Mouse (Mus musculus): Measurements from ENCODE around the gene Bmp6. TPM values are rescaled to one million over a fixed set of nuclear protein-coding genes. Genes with fewer than 3 reads are reported as not detected.

Bmp6 gene
- polyA plus RNA-seq, 1 experiment, result 2.4 TPM

- no peaks in the 10 kb centered on the region for H3K27me3 ChIP-seq (ENCODE audit: control insufficient read depth, insufficient read depth, low read length)
- TF ChIP-seq POLR2A (IDR thresholded peaks at IDR 0.05; ENCODE audit: control insufficient read depth, low read depth, low read length) (no peak), CTCF (IDR thresholded peaks at IDR 0.05; ENCODE audit: control insufficient read depth, insufficient read depth, insufficient replicate concordance, low read depth, low read length) (no peak)
- no peaks in the 10 kb centered on the region for H3K36me3 ChIP-seq (ENCODE audit: control insufficient read depth, insufficient read depth, low read length)
- H3K4me3 ChIP-seq (ENCODE audit: control insufficient read depth, low read depth, low read length), result no peak overlapping the region
- H3K4me1 ChIP-seq (ENCODE audit: control insufficient read depth, insufficient read depth, low read length), result no peaks in the 10 kb centered on the region; the same call in 1 of the 2 replicates
- H3K27ac ChIP-seq (ENCODE audit: control insufficient read depth, insufficient read depth, low read depth, low read length), result no peak overlapping the region
Measured at GRCm38 (mm10) chr13:38481021-38481420, 136.1 kb downstream of the Bmp6 start.

- H3K4me3 ChIP-seq (ENCODE audit: control insufficient read depth, low read depth, low read length), result no peak overlapping the region
- no peak for TF ChIP-seq POLR2A (IDR thresholded peaks at IDR 0.05; ENCODE audit: control insufficient read depth, low read depth, low read length)
- TF ChIP-seq CTCF (IDR thresholded peaks at IDR 0.05; ENCODE audit: control insufficient read depth, insufficient read depth, insufficient replicate concordance, low read depth, low read length), result no peak
- no peaks in the 10 kb centered on the region for H3K27me3 ChIP-seq (ENCODE audit: control insufficient read depth, insufficient read depth, low read length)
- no peak overlapping the region for H3K27ac ChIP-seq (ENCODE audit: control insufficient read depth, insufficient read depth, low read depth, low read length)
- H3K4me1 ChIP-seq (ENCODE audit: control insufficient read depth, insufficient read depth, low read length), result no peaks in the 10 kb centered on the region; the same call in 1 of the 2 replicates
- H3K36me3 ChIP-seq (ENCODE audit: control insufficient read depth, insufficient read depth, low read length), result no peaks in the 10 kb centered on the region
Measured at GRCm38 (mm10) chr13:38484701-38485100, 139.8 kb downstream of the Bmp6 start.

GRCm38 (mm10) chr13:38486767-38487166, 141.9 kb downstream of the Bmp6 start:
- Histone ChIP-seq H3K27me3 (ENCODE audit: control insufficient read depth, insufficient read depth, low read length) (no peaks in the 10 kb centered on the region), H3K36me3 (ENCODE audit: control insufficient read depth, insufficient read depth, low read length) (no peaks in the 10 kb centered on the region), H3K27ac (ENCODE audit: control insufficient read depth, insufficient read depth, low read depth, low read length) (no peak overlapping the region), H3K4me3 (ENCODE audit: control insufficient read depth, low read depth, low read length) (no peak overlapping the region), H3K4me1 (ENCODE audit: control insufficient read depth, insufficient read depth, low read length) (no peaks in the 10 kb centered on the region)
- no peak for TF ChIP-seq POLR2A (IDR thresholded peaks at IDR 0.05; ENCODE audit: control insufficient read depth, low read depth, low read length)
- TF ChIP-seq CTCF (IDR thresholded peaks at IDR 0.05; ENCODE audit: control insufficient read depth, insufficient read depth, insufficient replicate concordance, low read depth, low read length), result no peak

GRCm38 (mm10) chr13:38496715-38497114, 151.8 kb downstream of the Bmp6 start:
- Histone ChIP-seq H3K27ac (ENCODE audit: control insufficient read depth, insufficient read depth, low read depth, low read length) (no peak overlapping the region), H3K4me3 (ENCODE audit: control insufficient read depth, low read depth, low read length) (no peak overlapping the region), H3K36me3 (ENCODE audit: control insufficient read depth, insufficient read depth, low read length) (no peaks in the 10 kb centered on the region), H3K27me3 (ENCODE audit: control insufficient read depth, insufficient read depth, low read length) (no peaks in the 10 kb centered on the region), H3K4me1 (ENCODE audit: control insufficient read depth, insufficient read depth, low read length) (no peaks in the 10 kb centered on the region)
- no peak for TF ChIP-seq CTCF (IDR thresholded peaks at IDR 0.05; ENCODE audit: control insufficient read depth, insufficient read depth, insufficient replicate concordance, low read depth, low read length)
- TF ChIP-seq POLR2A (IDR thresholded peaks at IDR 0.05; ENCODE audit: control insufficient read depth, low read depth, low read length), result no peak

GRCm38 (mm10) chr13:38501314-38501713, 156.4 kb downstream of the Bmp6 start:
- H3K36me3 ChIP-seq (ENCODE audit: control insufficient read depth, insufficient read depth, low read length), result no peaks in the 10 kb centered on the region
- TF ChIP-seq CTCF (IDR thresholded peaks at IDR 0.05; ENCODE audit: control insufficient read depth, insufficient read depth, insufficient replicate concordance, low read depth, low read length) (no peak), POLR2A (IDR thresholded peaks at IDR 0.05; ENCODE audit: control insufficient read depth, low read depth, low read length) (no peak)
- no peaks in the 10 kb centered on the region for H3K4me1 ChIP-seq (ENCODE audit: control insufficient read depth, insufficient read depth, low read length)
- no peaks in the 10 kb centered on the region for H3K27me3 ChIP-seq (ENCODE audit: control insufficient read depth, insufficient read depth, low read length)
- H3K4me3 ChIP-seq (ENCODE audit: control insufficient read depth, low read depth, low read length), result no peak overlapping the region
- no peak overlapping the region for H3K27ac ChIP-seq (ENCODE audit: control insufficient read depth, insufficient read depth, low read depth, low read length)

GRCm38 (mm10) chr13:38503137-38503849, 158.4 kb downstream of the Bmp6 start:
- no peaks in the 10 kb centered on the region for H3K36me3 ChIP-seq (ENCODE audit: control insufficient read depth, insufficient read depth, low read length)
- H3K4me3 ChIP-seq (ENCODE audit: control insufficient read depth, low read depth, low read length), result no peak overlapping the region
- H3K4me1 ChIP-seq (ENCODE audit: control insufficient read depth, insufficient read depth, low read length), result no peaks in the 10 kb centered on the region
- no peaks in the 10 kb centered on the region for H3K27me3 ChIP-seq (ENCODE audit: control insufficient read depth, insufficient read depth, low read length)
- TF ChIP-seq CTCF (IDR thresholded peaks at IDR 0.05; ENCODE audit: control insufficient read depth, insufficient read depth, insufficient replicate concordance, low read depth, low read length) (no peak), POLR2A (IDR thresholded peaks at IDR 0.05; ENCODE audit: control insufficient read depth, low read depth, low read length) (no peak)
- no peak overlapping the region for H3K27ac ChIP-seq (ENCODE audit: control insufficient read depth, insufficient read depth, low read depth, low read length)

GRCm38 (mm10) chr13:38506320-38506719, 161.4 kb downstream of the Bmp6 start:
- H3K4me3 ChIP-seq (ENCODE audit: control insufficient read depth, low read depth, low read length), result no peak overlapping the region
- no peaks in the 10 kb centered on the region for H3K36me3 ChIP-seq (ENCODE audit: control insufficient read depth, insufficient read depth, low read length)
- H3K27me3 ChIP-seq (ENCODE audit: control insufficient read depth, insufficient read depth, low read length), result no peaks in the 10 kb centered on the region
- no peak for TF ChIP-seq POLR2A (IDR thresholded peaks at IDR 0.05; ENCODE audit: control insufficient read depth, low read depth, low read length)
- TF ChIP-seq CTCF (IDR thresholded peaks at IDR 0.05; ENCODE audit: control insufficient read depth, insufficient read depth, insufficient replicate concordance, low read depth, low read length), result no peak
- H3K27ac ChIP-seq (ENCODE audit: control insufficient read depth, insufficient read depth, low read depth, low read length), result no peak overlapping the region
- H3K4me1 ChIP-seq (ENCODE audit: control insufficient read depth, insufficient read depth, low read length), result no peaks in the 10 kb centered on the region

Measured in testis, adult 2 months (tissue).